Mouse (Mus musculus): ENCODE data around the gene Psmb5. TPM values are rescaled to one million over a fixed set of nuclear protein-coding genes. Genes with fewer than 3 reads are reported as not detected.

Gene Psmb5
- polyA plus RNA-seq, 1 experiment = 469 TPM

DNA sequence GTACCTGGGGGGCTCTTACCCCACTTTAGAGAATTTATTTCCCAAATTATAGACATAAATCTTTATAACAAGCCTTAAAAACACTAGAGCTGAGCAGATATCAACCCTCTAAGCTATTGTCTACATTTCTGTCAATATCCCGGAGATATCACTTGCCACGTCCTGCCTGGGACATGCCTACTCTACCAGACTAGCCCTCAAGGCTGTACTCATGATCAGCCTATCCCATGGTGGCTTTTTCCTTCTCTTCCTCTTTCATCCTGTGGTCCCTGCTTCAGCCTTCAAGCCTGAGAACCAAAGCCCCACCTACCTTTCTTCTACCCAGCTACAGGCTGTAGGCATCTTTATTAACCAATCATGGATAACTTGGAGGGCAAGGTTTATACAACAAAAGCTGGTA, 12.0 kb upstream of the Psmb5 start:
- Histone ChIP-seq H3K4me3 (ENCODE audit: insufficient read depth, poor library complexity, severe bottlenecking) (no peak overlapping the region), H3K27me3 (ENCODE audit: control insufficient read depth, insufficient read depth, insufficient read length) (no peaks in the 10 kb centered on the region), H3K36me3 (ENCODE audit: control insufficient read depth, insufficient read depth) (no peaks in the 10 kb centered on the region), H3K79me3 (ENCODE audit: low read depth) (no peaks in the 10 kb centered on the region), H3ac (ENCODE audit: control insufficient read depth, insufficient read length, low read depth) (no peak overlapping the region), H3K79me2 (ENCODE audit: control insufficient read depth, insufficient read depth) (no peaks in the 10 kb centered on the region)
- TF ChIP-seq FOSL1 (IDR thresholded peaks at IDR 0.05; ENCODE audit: insufficient read depth, low read length, poor library complexity, severe bottlenecking) = no peak
- TF ChIP-seq CTCF (IDR thresholded peaks at IDR 0.05; ENCODE audit: control insufficient read depth, insufficient read depth, insufficient read length) = no peak
- TF ChIP-seq CEBPB (IDR thresholded peaks at IDR 0.05; ENCODE audit: low read depth) = no peak
- TF ChIP-seq MAX (IDR thresholded peaks at IDR 0.05) = no peak
- no peak for TF ChIP-seq MYOG (IDR thresholded peaks at IDR 0.05; ENCODE audit: control insufficient read depth, extremely low read depth, insufficient read length)
- no peak for TF ChIP-seq MYOD1 (IDR thresholded peaks at IDR 0.05; ENCODE audit: control insufficient read depth, insufficient read length, low read depth)
- no peak for TF ChIP-seq USF1 (IDR thresholded peaks at IDR 0.05; ENCODE audit: low read depth)

DNA sequence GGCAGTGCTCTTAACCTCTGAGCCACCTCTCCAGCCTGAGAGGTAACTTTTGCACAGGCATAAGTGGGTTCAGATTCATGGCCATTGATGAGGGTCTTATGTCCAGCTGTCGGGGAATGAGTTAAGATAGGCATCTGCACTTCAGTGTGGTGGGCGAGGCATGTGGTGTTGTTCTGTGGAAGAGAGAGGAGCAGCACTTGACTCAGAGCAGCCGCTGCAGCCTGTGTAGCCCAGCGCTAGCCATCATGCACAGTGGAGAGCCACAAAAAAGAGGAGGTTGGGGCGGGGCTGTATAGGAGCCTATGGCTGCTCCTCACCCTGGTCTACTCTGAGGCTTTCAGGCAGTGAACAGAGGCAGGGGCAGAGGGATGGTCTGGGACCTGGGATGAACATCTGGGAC, 10.3 kb upstream of the Psmb5 start:
- H3K36me3 ChIP-seq (ENCODE audit: control insufficient read depth, insufficient read depth) = no peaks in the 10 kb centered on the region
- TF ChIP-seq FOSL1 (IDR thresholded peaks at IDR 0.05; ENCODE audit: insufficient read depth, low read length, poor library complexity, severe bottlenecking) (no peak), MAX (IDR thresholded peaks at IDR 0.05) (no peak), USF1 (IDR thresholded peaks at IDR 0.05; ENCODE audit: low read depth) (no peak), CEBPB (IDR thresholded peaks at IDR 0.05; ENCODE audit: low read depth) (no peak), MYOG (IDR thresholded peaks at IDR 0.05; ENCODE audit: control insufficient read depth, extremely low read depth, insufficient read length) (no peak), CTCF (IDR thresholded peaks at IDR 0.05; ENCODE audit: control insufficient read depth, insufficient read depth, insufficient read length) (no peak), MYOD1 (IDR thresholded peaks at IDR 0.05; ENCODE audit: control insufficient read depth, insufficient read length, low read depth) (no peak)
- H3K79me2 ChIP-seq (ENCODE audit: control insufficient read depth, insufficient read depth) = no peaks in the 10 kb centered on the region
- no peak overlapping the region for H3K4me3 ChIP-seq (ENCODE audit: insufficient read depth, poor library complexity, severe bottlenecking)
- no peak overlapping the region for H3ac ChIP-seq (ENCODE audit: control insufficient read depth, insufficient read length, low read depth)
- no peaks in the 10 kb centered on the region for H3K79me3 ChIP-seq (ENCODE audit: low read depth)
- no peaks in the 10 kb centered on the region for H3K27me3 ChIP-seq (ENCODE audit: control insufficient read depth, insufficient read depth, insufficient read length)

DNA sequence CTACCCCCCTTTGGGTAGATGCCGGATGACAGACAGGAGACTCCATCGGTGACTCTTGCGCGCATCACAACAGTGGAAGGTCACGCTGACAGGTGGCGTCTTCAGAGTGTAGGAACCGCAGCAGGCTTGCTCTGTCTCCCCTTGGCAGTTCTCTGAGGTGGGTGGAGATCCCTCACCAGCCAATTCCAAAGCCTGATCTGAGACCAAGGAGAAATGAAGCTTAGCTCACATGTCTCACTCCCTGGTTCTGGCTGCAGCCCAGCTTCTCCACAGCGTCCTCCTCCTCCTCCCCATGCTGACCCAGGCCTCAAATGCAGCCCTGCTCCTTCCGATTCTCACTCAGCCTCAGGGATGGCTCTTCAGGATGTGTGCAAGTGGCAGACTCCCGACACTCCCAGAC, 7.2 kb upstream of the Psmb5 start:
- Histone ChIP-seq H3K36me3 (ENCODE audit: control insufficient read depth, insufficient read depth) (no peaks in the 10 kb centered on the region), H3K4me3 (ENCODE audit: insufficient read depth, poor library complexity, severe bottlenecking) (no peak overlapping the region), H3K79me2 (ENCODE audit: control insufficient read depth, insufficient read depth) (no peaks in the 10 kb centered on the region), H3K27me3 (ENCODE audit: control insufficient read depth, insufficient read depth, insufficient read length) (no peaks in the 10 kb centered on the region), H3K79me3 (ENCODE audit: low read depth) (no peaks in the 10 kb centered on the region), H3ac (ENCODE audit: control insufficient read depth, insufficient read length, low read depth) (no peak overlapping the region)
- TF ChIP-seq CEBPB (IDR thresholded peaks at IDR 0.05; ENCODE audit: low read depth) = no peak
- TF ChIP-seq FOSL1 (IDR thresholded peaks at IDR 0.05; ENCODE audit: insufficient read depth, low read length, poor library complexity, severe bottlenecking) = no peak
- TF ChIP-seq USF1 (IDR thresholded peaks at IDR 0.05; ENCODE audit: low read depth) = no peak
- TF ChIP-seq MAX (IDR thresholded peaks at IDR 0.05) = no peak
- TF ChIP-seq MYOD1 (IDR thresholded peaks at IDR 0.05; ENCODE audit: control insufficient read depth, insufficient read length, low read depth) = no peak
- no peak for TF ChIP-seq CTCF (IDR thresholded peaks at IDR 0.05; ENCODE audit: control insufficient read depth, insufficient read depth, insufficient read length)
- no peak for TF ChIP-seq MYOG (IDR thresholded peaks at IDR 0.05; ENCODE audit: control insufficient read depth, extremely low read depth, insufficient read length)

DNA sequence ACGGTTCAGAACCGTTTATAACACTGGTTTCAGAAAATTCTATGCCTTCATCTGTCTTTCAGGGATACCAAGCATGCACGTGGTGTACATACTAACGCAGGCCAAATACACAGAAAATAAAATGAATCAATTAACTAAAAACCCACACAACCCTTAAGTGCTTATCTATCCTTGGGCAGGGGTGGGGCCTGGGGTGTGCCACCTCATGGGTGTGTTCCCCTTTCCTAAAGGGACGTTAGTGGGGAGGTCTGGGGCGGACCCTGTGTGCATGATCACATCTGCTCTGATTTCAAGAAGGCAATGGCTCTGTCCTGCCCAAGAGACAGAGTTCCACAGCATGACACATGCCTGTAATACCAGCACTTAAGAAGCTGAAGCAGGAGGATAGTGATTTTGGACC, 5.5 kb upstream of the Psmb5 start:
- TF ChIP-seq MAX (IDR thresholded peaks at IDR 0.05) (no peak), MYOG (IDR thresholded peaks at IDR 0.05; ENCODE audit: control insufficient read depth, extremely low read depth, insufficient read length) (no peak), MYOD1 (IDR thresholded peaks at IDR 0.05; ENCODE audit: control insufficient read depth, insufficient read length, low read depth) (no peak), CTCF (IDR thresholded peaks at IDR 0.05; ENCODE audit: control insufficient read depth, insufficient read depth, insufficient read length) (no peak), CEBPB (IDR thresholded peaks at IDR 0.05; ENCODE audit: low read depth) (no peak), USF1 (IDR thresholded peaks at IDR 0.05; ENCODE audit: low read depth) (no peak), FOSL1 (IDR thresholded peaks at IDR 0.05; ENCODE audit: insufficient read depth, low read length, poor library complexity, severe bottlenecking) (no peak)
- Histone ChIP-seq H3K4me3 (ENCODE audit: insufficient read depth, poor library complexity, severe bottlenecking) (no peak overlapping the region), H3ac (ENCODE audit: control insufficient read depth, insufficient read length, low read depth) (no peak overlapping the region), H3K79me2 (ENCODE audit: control insufficient read depth, insufficient read depth) (no peaks in the 10 kb centered on the region), H3K36me3 (ENCODE audit: control insufficient read depth, insufficient read depth) (no peaks in the 10 kb centered on the region), H3K27me3 (ENCODE audit: control insufficient read depth, insufficient read depth, insufficient read length) (no peaks in the 10 kb centered on the region), H3K79me3 (ENCODE audit: low read depth) (no peaks in the 10 kb centered on the region)

- Histone ChIP-seq H3K4me3 (ENCODE audit: insufficient read depth, poor library complexity, severe bottlenecking) (no peak within 1 kb of the TSS), H3K36me3 (ENCODE audit: control insufficient read depth, insufficient read depth) (peaks cover 3% of the 10 kb centered on the region), H3ac (ENCODE audit: control insufficient read depth, insufficient read length, low read depth) (no peak within 1 kb of the TSS), H3K79me3 (ENCODE audit: low read depth) (peaks cover 10% of the 10 kb centered on the region), H3K79me2 (ENCODE audit: control insufficient read depth, insufficient read depth) (peaks cover 16% of the 10 kb centered on the region), H3K27me3 (ENCODE audit: control insufficient read depth, insufficient read depth, insufficient read length) (no peaks in the 10 kb centered on the region)
- TF ChIP-seq MAX (IDR thresholded peaks at IDR 0.05) (no peak), MYOD1 (IDR thresholded peaks at IDR 0.05; ENCODE audit: control insufficient read depth, insufficient read length, low read depth) (no peak), CEBPB (IDR thresholded peaks at IDR 0.05; ENCODE audit: low read depth) (no peak), CTCF (IDR thresholded peaks at IDR 0.05; ENCODE audit: control insufficient read depth, insufficient read depth, insufficient read length) (no peak)
Measured at GRCm38 (mm10) chr14:54621133-54621532, 3.3 kb upstream of the Psmb5 start, which contains the start of gene Psmb11. TSS of gene Psmb11 (plus strand) at chr14:54621433.
